ENCODE assay signal across 9 mouse cellular contexts in genomic region chr10:84632005-84632404, GRCm38 (mm10).
"Had no signal": no experiment of that assay in that cellular context is flagged by ENCODE, and none has a peak within 500 bp of the region (broad histone marks: within the 10 kb centered on the region; RNA-seq: fewer than 3 reads in every experiment).

No protein-coding gene starts in this region.

- ATAC-seq: intestine, embryonic 16.5 days; liver, embryonic 12.5 days; midbrain, embryonic 13.5 days had no signal

- DNase-seq: kidney, adult 2 months; kidney, postnatal 14 days; layer of hippocampus, postnatal 36 days; lung, postnatal 14 days; right cerebral cortex, postnatal 4 days; spleen, adult 18-20 months had no signal
